Mouse (Mus musculus): Measurements from ENCODE around the gene Msl3. TPM values are rescaled to one million over a fixed set of nuclear protein-coding genes. Genes with fewer than 3 reads are reported as not detected.
A peak's percentile ranks its signal among the peaks of the same experiment; 100 is the strongest.

The Msl3 gene
- polyA plus RNA-seq, 1 experiment, result 12.8 TPM

DNA sequence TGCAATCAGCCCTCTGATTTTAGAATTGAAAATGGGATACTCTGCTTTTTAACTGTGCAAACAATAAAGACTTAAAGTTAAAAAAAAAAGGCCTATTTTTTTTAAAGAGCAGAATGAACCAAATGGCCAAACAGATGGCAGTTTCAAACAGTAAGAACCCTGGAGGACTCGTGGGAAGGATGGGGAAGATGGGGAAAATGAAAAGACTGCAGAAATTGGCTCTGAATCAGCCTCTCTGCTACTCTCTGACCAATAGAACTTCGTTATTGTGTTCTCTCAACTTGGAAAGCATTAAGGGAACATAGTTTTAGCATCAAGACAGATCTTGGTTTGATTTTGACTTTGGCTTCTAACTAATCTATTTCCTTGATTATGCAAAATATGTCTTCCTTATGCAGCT is 24.4 kb downstream of the Msl3 start:
- H3K36me3 ChIP-seq (ENCODE audit: control insufficient read depth, insufficient read depth), result peaks cover 4% of the 10 kb centered on the region
- no peak overlapping the region for H3K4me2 ChIP-seq (ENCODE audit: low read depth)
- no peak for TF ChIP-seq MYOG (IDR thresholded peaks at IDR 0.05; ENCODE audit: control insufficient read depth in 1 of 3, insufficient read depth in 1 of 3, insufficient read length in 2 of 3, low read depth in 2 of 3)
- TF ChIP-seq MAX (IDR thresholded peaks at IDR 0.05; ENCODE audit: low read depth), result no peak
- TF ChIP-seq TCF3 (IDR thresholded peaks at IDR 0.05; ENCODE audit: insufficient read length, low read depth), result no peak
- TF ChIP-seq E2F4 (IDR thresholded peaks at IDR 0.05; ENCODE audit: insufficient read depth), result no peak
- no peak for TF ChIP-seq TCF12 (IDR thresholded peaks at IDR 0.05; ENCODE audit: insufficient read depth, poor library complexity, severe bottlenecking)
- TF ChIP-seq MYOD1 (IDR thresholded peaks at IDR 0.05; ENCODE audit: control insufficient read depth in 1 of 3, insufficient read length in 2 of 3, low read depth in 2 of 3), result no peak
- TF ChIP-seq SRF (IDR thresholded peaks at IDR 0.05; ENCODE audit: control insufficient read depth, insufficient read length, low read depth), result no peak
- TF ChIP-seq USF1 (IDR thresholded peaks at IDR 0.05; ENCODE audit: low read depth), result no peak
- TF ChIP-seq POLR2AphosphoS2 (IDR thresholded peaks at IDR 0.05; ENCODE audit: insufficient read length, low read depth), result no peak
- H3K79me2 ChIP-seq (ENCODE audit: control insufficient read depth, insufficient read depth), result no peaks in the 10 kb centered on the region
- H3K27me3 ChIP-seq (ENCODE audit: control insufficient read depth, insufficient read depth, insufficient read length), result no peaks in the 10 kb centered on the region
- no peak overlapping the region for H3K4me3 ChIP-seq
- H3ac ChIP-seq (ENCODE audit: control insufficient read depth, insufficient read length), result no peak overlapping the region

DNA sequence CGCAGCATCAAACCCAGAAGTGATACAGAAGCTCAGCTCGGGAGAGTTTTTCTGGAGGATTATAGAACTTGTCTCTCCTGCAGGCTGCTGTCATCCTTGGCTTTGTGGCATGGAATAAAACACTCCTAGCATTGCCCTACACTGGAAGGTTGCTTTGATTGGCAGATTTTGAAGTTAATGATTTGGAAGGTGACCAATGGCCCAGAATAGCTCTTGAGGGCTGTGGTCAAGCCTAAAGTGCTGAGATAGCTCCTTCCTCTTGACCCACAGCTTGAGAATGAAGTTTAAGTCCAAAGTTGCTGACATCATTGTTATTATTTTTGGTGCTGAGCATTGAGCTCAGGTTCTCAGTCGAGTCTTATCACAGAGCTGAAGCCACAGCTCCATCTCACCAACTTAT is 26.0 kb downstream of the Msl3 start:
- no peak overlapping the region for H3K4me2 ChIP-seq (ENCODE audit: low read depth)
- no peaks in the 10 kb centered on the region for H3K27me3 ChIP-seq (ENCODE audit: control insufficient read depth, insufficient read depth, insufficient read length)
- no peak overlapping the region for H3ac ChIP-seq (ENCODE audit: control insufficient read depth, insufficient read length)
- no peak for TF ChIP-seq TCF12 (IDR thresholded peaks at IDR 0.05; ENCODE audit: insufficient read depth, poor library complexity, severe bottlenecking)
- TF ChIP-seq POLR2A (IDR thresholded peaks at IDR 0.05; ENCODE audit: insufficient read length, low read depth), result no peak
- TF ChIP-seq TCF3 (IDR thresholded peaks at IDR 0.05; ENCODE audit: insufficient read length, low read depth), result no peak
- no peak for TF ChIP-seq MAX (IDR thresholded peaks at IDR 0.05; ENCODE audit: low read depth)
- no peak for TF ChIP-seq REST (IDR thresholded peaks at IDR 0.05; ENCODE audit: insufficient read depth, insufficient read length)
- TF ChIP-seq MYOD1 (IDR thresholded peaks at IDR 0.05; ENCODE audit: control insufficient read depth in 1 of 3, insufficient read length in 2 of 3, low read depth in 2 of 3), result no peak
- TF ChIP-seq E2F4 (IDR thresholded peaks at IDR 0.05; ENCODE audit: insufficient read depth), result no peak
- no peak for TF ChIP-seq POLR2AphosphoS2 (IDR thresholded peaks at IDR 0.05; ENCODE audit: insufficient read length, low read depth)
- TF ChIP-seq USF1 (IDR thresholded peaks at IDR 0.05; ENCODE audit: low read depth), result no peak
- no peak for TF ChIP-seq MYOG (IDR thresholded peaks at IDR 0.05; ENCODE audit: control insufficient read depth in 1 of 3, insufficient read depth in 1 of 3, insufficient read length in 2 of 3, low read depth in 2 of 3)
- no peak for TF ChIP-seq SRF (IDR thresholded peaks at IDR 0.05; ENCODE audit: control insufficient read depth, insufficient read length, low read depth)
- TF ChIP-seq CEBPB (IDR thresholded peaks at IDR 0.05; ENCODE audit: insufficient read depth, poor library complexity, severe bottlenecking), result no peak
- H3K36me3 ChIP-seq (ENCODE audit: control insufficient read depth, insufficient read depth), result peaks cover 3% of the 10 kb centered on the region
- H3K79me2 ChIP-seq (ENCODE audit: control insufficient read depth, insufficient read depth), result no peaks in the 10 kb centered on the region
- H3K4me3 ChIP-seq, result no peak overlapping the region

DNA sequence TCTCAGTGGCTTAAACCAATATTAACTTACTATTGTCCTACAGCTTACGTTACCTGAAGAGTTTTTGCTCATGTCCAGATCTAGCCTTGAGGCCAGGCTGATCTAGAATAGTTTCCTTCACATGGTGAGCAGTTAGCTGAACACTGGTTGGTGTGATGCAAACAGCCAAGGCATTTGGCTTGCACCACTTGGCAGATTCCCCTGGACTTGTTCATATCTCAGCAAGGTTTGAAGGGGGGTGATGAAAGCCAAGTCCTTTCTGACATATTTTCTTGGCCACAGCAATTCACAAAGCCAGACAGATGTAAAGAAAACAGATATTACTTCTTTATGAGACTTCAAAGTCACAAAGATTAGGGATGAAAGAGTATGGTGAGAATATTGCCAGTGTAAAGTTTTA is 30.2 kb downstream of the Msl3 start:
- Histone ChIP-seq H3K79me2 (ENCODE audit: control insufficient read depth, insufficient read depth) (no peaks in the 10 kb centered on the region), H3ac (ENCODE audit: control insufficient read depth, insufficient read length) (no peak overlapping the region), H3K27me3 (ENCODE audit: control insufficient read depth, insufficient read depth, insufficient read length) (no peaks in the 10 kb centered on the region), H3K36me3 (ENCODE audit: control insufficient read depth, insufficient read depth) (no peaks in the 10 kb centered on the region), H3K4me3 (no peak overlapping the region), H3K4me2 (ENCODE audit: low read depth) (no peak overlapping the region)
- no peak for TF ChIP-seq REST (IDR thresholded peaks at IDR 0.05; ENCODE audit: insufficient read depth, insufficient read length)
- TF ChIP-seq MYOG (IDR thresholded peaks at IDR 0.05; ENCODE audit: control insufficient read depth in 1 of 3, insufficient read depth in 1 of 3, insufficient read length in 2 of 3, low read depth in 2 of 3), result no peak
- no peak for TF ChIP-seq POLR2AphosphoS2 (IDR thresholded peaks at IDR 0.05; ENCODE audit: insufficient read length, low read depth)
- TF ChIP-seq TCF12 (IDR thresholded peaks at IDR 0.05; ENCODE audit: insufficient read depth, poor library complexity, severe bottlenecking), result no peak
- TF ChIP-seq E2F4 (IDR thresholded peaks at IDR 0.05; ENCODE audit: insufficient read depth), result no peak
- no peak for TF ChIP-seq TCF3 (IDR thresholded peaks at IDR 0.05; ENCODE audit: insufficient read length, low read depth)
- no peak for TF ChIP-seq MAX (IDR thresholded peaks at IDR 0.05; ENCODE audit: low read depth)
- TF ChIP-seq MYOD1 (IDR thresholded peaks at IDR 0.05; ENCODE audit: control insufficient read depth in 1 of 3, insufficient read length in 2 of 3, low read depth in 2 of 3), result no peak
- TF ChIP-seq USF1 (IDR thresholded peaks at IDR 0.05; ENCODE audit: low read depth), result no peak
- TF ChIP-seq SRF (IDR thresholded peaks at IDR 0.05; ENCODE audit: control insufficient read depth, insufficient read length, low read depth), result no peak

DNA sequence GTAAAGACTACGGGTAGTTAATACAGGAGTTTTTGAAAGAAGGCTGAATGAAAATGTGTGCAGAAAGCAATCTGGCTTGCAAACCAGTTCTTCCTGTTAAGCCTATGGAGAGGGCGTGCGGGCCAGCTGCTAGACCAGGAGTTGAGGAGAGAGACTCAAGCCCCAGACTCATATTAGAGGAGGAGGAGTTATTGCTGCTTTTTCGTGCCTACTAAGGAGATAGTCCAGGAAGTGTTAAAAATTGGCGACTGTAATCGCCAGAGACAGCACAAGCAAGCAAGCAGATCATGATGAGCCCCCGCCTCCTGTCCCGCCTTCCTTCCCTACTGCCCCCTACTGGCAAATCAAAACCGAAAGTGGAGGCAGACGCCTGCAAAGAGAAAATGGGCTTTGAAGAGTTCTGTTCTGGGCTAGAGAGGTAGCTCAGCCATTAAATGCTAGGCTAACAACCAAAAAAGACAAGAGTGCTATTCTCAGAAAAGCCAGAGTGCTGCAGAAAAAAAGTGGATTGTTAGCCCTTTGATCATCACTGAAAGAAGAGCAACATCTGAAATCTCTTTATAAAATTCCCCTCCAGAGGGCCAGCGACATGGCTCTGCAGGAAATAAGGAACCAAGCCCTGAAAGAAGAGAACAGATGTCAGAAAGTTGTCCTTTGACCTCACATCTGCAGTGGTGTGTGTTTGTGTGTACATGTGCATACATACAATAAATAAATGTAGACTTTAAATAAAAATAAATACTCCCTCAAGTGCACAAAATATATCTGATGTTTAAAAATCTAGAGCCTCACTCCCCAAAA is 33.9 kb downstream of the Msl3 start:
- Histone ChIP-seq H3K79me2 (ENCODE audit: control insufficient read depth, insufficient read depth) (no peaks in the 10 kb centered on the region), H3K4me2 (ENCODE audit: low read depth) (peak overlapping the region; percentile 74), H3K27me3 (ENCODE audit: control insufficient read depth, insufficient read depth, insufficient read length) (no peaks in the 10 kb centered on the region), H3K36me3 (ENCODE audit: control insufficient read depth, insufficient read depth) (no peaks in the 10 kb centered on the region), H3K4me3 (peak overlapping the region; percentile 12), H3ac (ENCODE audit: control insufficient read depth, insufficient read length) (no peak overlapping the region)
- TF ChIP-seq TCF3 (IDR thresholded peaks at IDR 0.05; ENCODE audit: insufficient read length, low read depth), result no peak
- no peak for TF ChIP-seq MYOG (IDR thresholded peaks at IDR 0.05; ENCODE audit: control insufficient read depth in 1 of 3, insufficient read depth in 1 of 3, insufficient read length in 2 of 3, low read depth in 2 of 3)
- TF ChIP-seq USF1 (IDR thresholded peaks at IDR 0.05; ENCODE audit: low read depth), result no peak
- TF ChIP-seq POLR2AphosphoS2 (IDR thresholded peaks at IDR 0.05; ENCODE audit: insufficient read length, low read depth), result no peak
- TF ChIP-seq REST (IDR thresholded peaks at IDR 0.05; ENCODE audit: insufficient read depth, insufficient read length), result no peak
- TF ChIP-seq SRF (IDR thresholded peaks at IDR 0.05; ENCODE audit: control insufficient read depth, insufficient read length, low read depth), result no peak
- TF ChIP-seq E2F4 (IDR thresholded peaks at IDR 0.05; ENCODE audit: insufficient read depth), result no peak

Other genes with a start within 250 kb of the Msl3 start
- 0.05 TPM for gene Frmpd4, start 96.7 kb downstream of the Msl3 start, polyA plus RNA-seq (2012; fragmentation: generic; extraction: Trizol)
- gene Arhgap6, start 121.2 kb upstream of the Msl3 start, polyA plus RNA-seq (2012; fragmentation: generic; extraction: Trizol), result 0.40 TPM